ENCODE assay signal across 25 mouse cellular contexts in genomic region chr6:148826119-148826518, GRCm38 (mm10). TPM values are rescaled to one million over a fixed set of nuclear protein-coding genes. Genes with fewer than 3 reads are reported as not detected.
A peak's percentile ranks its signal among the peaks of the same experiment; 100 is the strongest.
DNase-seq lines count a peak whose midpoint lies in the region; ATAC-seq and TF ChIP-seq lines count a peak whose summit lies in the region.
"Had no signal": no experiment of that assay in that cellular context is flagged by ENCODE, and none has a peak within 500 bp of the region (broad histone marks: within the 10 kb centered on the region; RNA-seq: fewer than 3 reads in every experiment).

No protein-coding gene starts in this region.

- 88% methylated on average over 4 of the region's 4 CpGs for WGBS in kidney, postnatal 0 days
- WGBS in kidney, embryonic 15.5 days, result 88% methylated on average over 4 of the region's 4 CpGs
- 74% methylated on average over 4 of the region's 4 CpGs for WGBS in stomach, embryonic 16.5 days

- peak; percentile 6 for DNase-seq in kidney, postnatal 0 days (ENCODE audit: low spot score)
- peak; percentile 5 for DNase-seq in lung, postnatal 36 days
- no peak for DNase-seq in lung, postnatal 14 days
- DNase-seq in ZHBTc4 (ENCODE audit: low read depth, low spot score), result peak; percentile 13
- DNase-seq in heart, adult 11 months, result no peak
- DNase-seq: adrenal gland, adult 8-10 months; cerebellum, adult 2 months; cerebellum, postnatal 25 days; heart, postnatal 4 days; liver; right cerebral cortex, adult 18-20 months; right cerebral cortex, postnatal 4 days; thymus, adult 2 months; thymus, postnatal 4 days had no signal

- no peaks in the 10 kb centered on the region for H3K27me3 ChIP-seq in kidney, postnatal 0 days (ENCODE audit: insufficient read depth, low read length)
- no peaks in the 10 kb centered on the region for H3K27me3 ChIP-seq in kidney, embryonic 15.5 days
- H3K27me3 ChIP-seq in stomach, embryonic 16.5 days (ENCODE audit: control insufficient read depth, insufficient read depth, low read length), result no peaks in the 10 kb centered on the region
- H3K27me3 ChIP-seq: embryonic facial prominence, embryonic 12.5 days; heart, embryonic 15.5 days; hindbrain, embryonic 15.5 days; liver, embryonic 15.5 days; lung, embryonic 15.5 days; stomach, embryonic 15.5 days had no signal

- no peak; the same call in 1 of the 2 replicates for ATAC-seq in kidney, postnatal 0 days (replicated peaks; ENCODE audit: low FRiP score, low read depth)
- ATAC-seq in kidney, embryonic 15.5 days (replicated peaks; ENCODE audit: low FRiP score), result no peak
- 0 out of 2 replicates have a peak, but pooled peaks have one; percentile 17 for ATAC-seq in stomach, embryonic 16.5 days (ENCODE audit: insufficient read depth, low FRiP score)

- no peaks in the 10 kb centered on the region for H3K9me3 ChIP-seq in kidney, postnatal 0 days (replicated peaks; ENCODE audit: low read length)
- no peaks in the 10 kb centered on the region for H3K9me3 ChIP-seq in kidney, embryonic 15.5 days (replicated peaks)
- H3K9me3 ChIP-seq in stomach, embryonic 16.5 days (replicated peaks; ENCODE audit: control insufficient read depth, low read length), result no peaks in the 10 kb centered on the region
- H3K9me3 ChIP-seq: embryonic facial prominence, embryonic 12.5 days; heart, embryonic 15.5 days; hindbrain, embryonic 15.5 days; limb, embryonic 10.5 days; liver, embryonic 15.5 days; lung, embryonic 15.5 days; stomach, embryonic 15.5 days had no signal

- no peak overlapping the region for H3K4me3 ChIP-seq in kidney, postnatal 0 days (replicated peaks; ENCODE audit: low read depth, low read length)
- no peak overlapping the region for H3K4me3 ChIP-seq in kidney, embryonic 15.5 days (replicated peaks)
- H3K4me3 ChIP-seq in stomach, embryonic 16.5 days (replicated peaks; ENCODE audit: low read length), result no peak overlapping the region
- H3K4me3 ChIP-seq: embryonic facial prominence, embryonic 12.5 days; heart, embryonic 15.5 days; hindbrain, embryonic 15.5 days; left cerebral cortex, adult 2 months; limb, embryonic 10.5 days; liver, embryonic 15.5 days; lung, embryonic 15.5 days; stomach, embryonic 15.5 days had no signal

- H3K27ac ChIP-seq in kidney, postnatal 0 days, result no peak overlapping the region
- H3K27ac ChIP-seq in kidney, embryonic 15.5 days, result no peak overlapping the region
- no peak overlapping the region for H3K27ac ChIP-seq in stomach, embryonic 16.5 days (ENCODE audit: low read length)
- H3K27ac ChIP-seq: embryonic facial prominence, embryonic 12.5 days; heart, embryonic 15.5 days; hindbrain, embryonic 15.5 days; left cerebral cortex, adult 2 months; limb, embryonic 10.5 days; liver, embryonic 15.5 days; lung, embryonic 15.5 days; macrophage; stomach, embryonic 15.5 days had no signal

- H3K9ac ChIP-seq in kidney, postnatal 0 days (ENCODE audit: low read depth, low read length), result no peak overlapping the region
- no peak overlapping the region for H3K9ac ChIP-seq in kidney, embryonic 15.5 days
- H3K9ac ChIP-seq in stomach, embryonic 16.5 days (ENCODE audit: low read length), result no peak overlapping the region
- H3K9ac ChIP-seq: embryonic facial prominence, embryonic 12.5 days; heart, embryonic 15.5 days; hindbrain, embryonic 15.5 days; liver, embryonic 15.5 days; lung, embryonic 15.5 days; stomach, embryonic 15.5 days had no signal

- peaks cover 7% of the 10 kb centered on the region for H3K4me1 ChIP-seq in kidney, postnatal 0 days (replicated peaks; ENCODE audit: insufficient read depth, low read length)
- peaks cover 10% of the 10 kb centered on the region for H3K4me1 ChIP-seq in kidney, embryonic 15.5 days
- H3K4me1 ChIP-seq in stomach, embryonic 16.5 days (ENCODE audit: control insufficient read depth, insufficient read depth, low read length), result peaks cover 10% of the 10 kb centered on the region; the same call in 1 of the 2 replicates

- peaks cover 3% of the 10 kb centered on the region; the same call in 1 of the 2 replicates for H3K36me3 ChIP-seq in kidney, postnatal 0 days (ENCODE audit: insufficient read depth, low read length)
- H3K36me3 ChIP-seq in kidney, embryonic 15.5 days, result peaks cover 24% of the 10 kb centered on the region
- H3K36me3 ChIP-seq in stomach, embryonic 16.5 days (ENCODE audit: control insufficient read depth, insufficient read depth, low read length), result no peaks in the 10 kb centered on the region

- H3K4me2 ChIP-seq in kidney, postnatal 0 days (ENCODE audit: low read length), result no peak overlapping the region
- no peak overlapping the region for H3K4me2 ChIP-seq in kidney, embryonic 15.5 days
- H3K4me2 ChIP-seq in stomach, embryonic 16.5 days (ENCODE audit: low read depth, low read length), result no peak overlapping the region
- H3K4me2 ChIP-seq: embryonic facial prominence, embryonic 12.5 days; heart, embryonic 15.5 days; hindbrain, embryonic 15.5 days; liver, embryonic 15.5 days; lung, embryonic 15.5 days; stomach, embryonic 15.5 days had no signal

- TF ChIP-seq CTCF in kidney, postnatal 0 days (IDR thresholded peaks at IDR 0.05; ENCODE audit: low read depth), result no peak

RNA-seq across cellular contexts. Expression of gene Ipo8, which starts 5.1 kb away (rescaled TPM):
- polyA plus RNA-seq in kidney, postnatal 0 days (2015; fragmentation: Nextera tagmentation; extraction: Ambion mirVana), result 17.3 and 18.0 TPM in 2 replicates
- 26.7 and 27.2 TPM in 2 replicates for polyA plus RNA-seq in kidney, embryonic 15.5 days (2015; fragmentation: Nextera tagmentation; extraction: Ambion mirVana)
- 18.8 and 20.3 TPM in 2 replicates for polyA plus RNA-seq in stomach, embryonic 16.5 days (2015; fragmentation: Nextera tagmentation; extraction: Ambion mirVana)

Comparison
In these comparisons a context has a peak if more than half of its experiments do, and no peak if none do; other contexts are left out.
1. DNase-seq: peak in kidney, postnatal 0 days (single experiment), lung, postnatal 36 days (single experiment) and ZHBTc4 (single experiment); none in lung, postnatal 14 days (single experiment) and heart, adult 11 months (single experiment).